Mouse (Mus musculus) MEL (cell line): ENCODE data around the gene St7l. TPM values are rescaled to one million over a fixed set of nuclear protein-coding genes. Genes with fewer than 3 reads are reported as not detected.
A peak's percentile ranks its signal among the peaks of the same experiment; 100 is the strongest.

ENCODE experiments used
- DNase-seq: peaks from one replicate; pipeline ENCODE4 v3.0.0; 2011; ENCODE audit warnings: low read depth, low spot score
- H3K27ac ChIP-seq: 2 replicates; pipeline ENCODE4 v1.5.1; 2012; ENCODE audit warnings: low read depth, mild to moderate bottlenecking, control low read depth, low read length, moderate library complexity; ENCODE audit not compliant: control insufficient read depth
- H3K27me3 ChIP-seq, 2 experiments: fragments of 150-350 bp in 1 of 2; sonication (generic) in 1 of 2; 2 replicates each; pipeline ENCODE4 v1.6.1; 2012; ENCODE audit warnings: low read length in 2 of 2, mild to moderate bottlenecking in 2 of 2, improper control_type of control experiment in 1 of 2, moderate library complexity in 1 of 2; ENCODE audit not compliant: insufficient read depth in 2 of 2, control insufficient read depth in 1 of 2
- H3K36me3 ChIP-seq, 2 experiments: 2 replicates each; pipeline ENCODE4 v1.6.1; 2012 to 2014; ENCODE audit warnings: low read length in 2 of 2, improper control_type of control experiment in 1 of 2, inconsistent platforms in 1 of 2, mild to moderate bottlenecking in 1 of 2; ENCODE audit not compliant: insufficient read depth in 2 of 2, control insufficient read depth in 1 of 2
- H3K4me1 ChIP-seq, 2 experiments: fragments of 150-350 bp in 1 of 2; sonication (generic) in 1 of 2; 2 replicates each; pipeline ENCODE4 v1.6.1; 2012; ENCODE audit warnings: low read length in 2 of 2, improper control_type of control experiment in 1 of 2, mild to moderate bottlenecking in 1 of 2; ENCODE audit not compliant: insufficient read depth in 2 of 2, control insufficient read depth in 1 of 2
- H3K4me3 ChIP-seq, 2 experiments: fragments of 150-350 bp in 1 of 2; sonication (generic) in 1 of 2; 2 replicates each; pipeline ENCODE4 v1.5.1; 2012; ENCODE audit warnings: low read depth in 2 of 2, low read length in 2 of 2, mild to moderate bottlenecking in 2 of 2, moderate library complexity in 2 of 2, control low read depth in 1 of 2, improper control_type of control experiment in 1 of 2; ENCODE audit not compliant: control insufficient read depth in 1 of 2, insufficient read depth in 1 of 2
- H3K79me2 ChIP-seq: 2 replicates; pipeline ENCODE4 v1.6.1; 2012; ENCODE audit warnings: mild to moderate bottlenecking, low read length, moderate library complexity; ENCODE audit not compliant: control insufficient read depth, poor library complexity, insufficient read depth
- H3K9ac ChIP-seq: 2 replicates; pipeline ENCODE4 v1.6.1; 2012; ENCODE audit warnings: low read depth, mild to moderate bottlenecking, control low read depth, low read length, moderate library complexity; ENCODE audit not compliant: control insufficient read depth, poor library complexity, severe bottlenecking
- H3K9me3 ChIP-seq: fragments of 150-350 bp; sonication (generic); replicated peaks from 2 replicates; pipeline ENCODE4 v1.6.1; 2012; ENCODE audit warnings: mild to moderate bottlenecking, low read length, improper control_type of control experiment, moderate library complexity; ENCODE audit not compliant: insufficient read depth
- CTCF ChIP-seq, 3 experiments: IDR thresholded peaks in 2 of 3; conservative IDR thresholded peaks in 1 of 3; 2 replicates each; pipeline ENCODE4 v1.5.1; 2011 to 2012; ENCODE audit warnings: low read length in 3 of 3, low read depth in 2 of 3, mild to moderate bottlenecking in 2 of 3, improper control_type of control experiment in 1 of 3, inconsistent platforms in 1 of 3, mixed read lengths in 1 of 3, moderate library complexity in 1 of 3; ENCODE audit not compliant: control insufficient read depth in 1 of 3, insufficient read depth in 1 of 3, poor library complexity in 1 of 3, severe bottlenecking in 1 of 3
- GATA1 ChIP-seq: IDR thresholded peaks from 2 replicates; pipeline ENCODE4 v1.6.1; 2011; ENCODE audit warnings: low read depth, low read length, improper control_type of control experiment
- JUND ChIP-seq: IDR thresholded peaks from 2 replicates; pipeline ENCODE4 v1.6.1; 2011; ENCODE audit warnings: low read depth, mild to moderate bottlenecking, improper control_type of control experiment, low read length
- KAT2A ChIP-seq: conservative IDR thresholded peaks from 2 replicates; pipeline ENCODE4 v1.6.1; 2012; ENCODE audit warnings: low read depth, low read length, improper control_type of control experiment, inconsistent platforms
- MAFK ChIP-seq: IDR thresholded peaks from 2 replicates; pipeline ENCODE4 v1.6.1; 2011; ENCODE audit warnings: low read depth, mild to moderate bottlenecking, low read length, improper control_type of control experiment, borderline replicate concordance
- MAZ ChIP-seq: IDR thresholded peaks from 2 replicates; pipeline ENCODE4 v1.6.1; 2012; ENCODE audit warnings: low read depth, mild to moderate bottlenecking, inconsistent platforms, low read length, improper control_type of control experiment
- MEF2A ChIP-seq: IDR thresholded peaks from 2 replicates; pipeline ENCODE4 v1.6.1; 2014; ENCODE audit warnings: low read depth, mild to moderate bottlenecking, inconsistent platforms, low read length, improper control_type of control experiment; ENCODE audit not compliant: poor library complexity, insufficient replicate concordance, severe bottlenecking; ENCODE audit errors: extremely low read depth
- MYB ChIP-seq: IDR thresholded peaks from 2 replicates; pipeline ENCODE4 v1.6.1; 2011; ENCODE audit warnings: mild to moderate bottlenecking, low read depth, low read length, improper control_type of control experiment
- MYC ChIP-seq: IDR thresholded peaks from 2 replicates; pipeline ENCODE4 v1.6.1; 2011; ENCODE audit warnings: low read depth, mild to moderate bottlenecking, low read length, improper control_type of control experiment, moderate library complexity
- POLR2AphosphoS2 ChIP-seq: IDR thresholded peaks from 2 replicates; pipeline ENCODE4 v1.6.1; 2011; ENCODE audit warnings: low read length, improper control_type of control experiment
- RAD21 ChIP-seq: IDR thresholded peaks from 2 replicates; pipeline ENCODE4 v1.6.1; 2011; ENCODE audit warnings: mild to moderate bottlenecking, low read depth, low read length, improper control_type of control experiment
- RCOR1 ChIP-seq: IDR thresholded peaks from 2 replicates; pipeline ENCODE4 v1.6.1; 2012; ENCODE audit warnings: low read depth, mild to moderate bottlenecking, inconsistent platforms, low read length, improper control_type of control experiment
- SIN3A ChIP-seq: IDR thresholded peaks from 2 replicates; pipeline ENCODE4 v1.6.1; 2012; ENCODE audit warnings: low read length, improper control_type of control experiment, inconsistent platforms
- SMC3 ChIP-seq: IDR thresholded peaks from 2 replicates; pipeline ENCODE4 v1.6.1; 2011; ENCODE audit warnings: low read depth, low read length, improper control_type of control experiment
- TBP ChIP-seq: IDR thresholded peaks from 2 replicates; pipeline ENCODE4 v1.8.0; 2011; ENCODE audit warnings: low read depth, low read length, improper control_type of control experiment
- ZMIZ1 ChIP-seq: IDR thresholded peaks from 2 replicates; pipeline ENCODE4 v1.6.1; 2012; ENCODE audit warnings: low read depth, mild to moderate bottlenecking, inconsistent platforms, low read length, improper control_type of control experiment, moderate library complexity
- ZNF384 ChIP-seq: IDR thresholded peaks from 2 replicates; pipeline ENCODE4 v1.6.1; 2012; ENCODE audit warnings: low read depth, mild to moderate bottlenecking, inconsistent platforms, low read length, improper control_type of control experiment
- polyA plus RNA-seq, 2 experiments: library from polyadenylated mRNA; stranded (reverse) in 1 of 2; unstranded in 1 of 2; fragments of >175 nt in 1 of 2; fragments of >200 nt in 1 of 2; gene quantifications; 2 replicates each; pipeline versions ENCODE4 v1.2.1 to v1.2.4; 2012; ENCODE audit warnings: low replicate concordance in 2 of 2, low read depth in 1 of 2; ENCODE audit not compliant: insufficient read length in 2 of 2, insufficient read depth in 1 of 2, missing spikeins in 1 of 2
- total RNA-seq: library from RNA; depleted of rRNA; stranded (reverse); fragments of 300-350 nt; gene quantifications from 2 replicates; pipeline ENCODE4 v1.2.3, GENCODE M21; 2012

Gene St7l
- total and polyA plus RNA-seq, 3 experiments = 8.0 to 8.6 TPM; not detected in 1

DNA sequence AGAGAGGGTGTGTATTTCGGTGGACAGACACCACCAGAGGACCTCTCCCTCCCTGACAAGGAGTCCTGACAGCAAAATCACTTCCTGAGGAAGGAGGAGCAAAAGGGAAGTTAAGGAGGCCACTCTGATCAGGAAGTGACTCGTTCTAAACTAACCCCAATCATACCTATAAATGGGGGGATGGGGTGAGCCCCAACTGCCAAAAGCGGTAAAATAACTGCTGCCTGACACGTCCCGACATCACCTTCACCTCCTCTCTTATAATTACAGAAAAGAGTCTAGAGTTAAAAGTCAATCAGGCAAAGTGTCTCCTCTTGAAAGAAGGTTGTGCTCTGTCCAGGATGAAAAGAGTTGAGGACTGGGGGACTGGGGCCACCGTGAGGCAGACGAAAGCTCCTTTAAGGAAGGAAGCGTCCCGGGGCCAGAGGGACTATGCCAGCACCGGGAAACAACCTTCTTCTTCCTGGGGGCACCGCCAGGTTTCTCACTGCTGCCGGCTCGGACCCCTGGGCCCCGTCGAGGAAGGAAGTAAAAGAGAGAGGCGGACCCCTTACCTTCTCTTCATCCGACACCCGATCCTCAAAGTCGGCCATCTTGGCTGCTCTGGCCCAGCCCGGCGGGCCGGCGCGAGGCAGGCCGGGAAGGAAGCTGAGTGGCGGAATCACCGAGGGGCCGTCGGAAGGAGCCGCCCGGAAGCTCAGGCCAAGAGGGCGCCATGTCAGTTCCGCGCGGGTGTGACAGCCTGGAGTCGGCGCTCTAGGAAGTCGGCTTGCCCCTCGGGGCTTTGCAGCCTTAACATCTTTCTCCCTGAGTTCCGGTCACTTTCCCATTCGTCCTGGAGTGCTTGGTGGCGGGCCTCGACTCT is at the start of gene St7l, which contains the start of gene Capza1 (continued):
- TF ChIP-seq GATA1 (0 out of 2 replicates have a peak, but pooled peaks have one; percentile 26), ZNF384 (no peak), RAD21 (no peak), SIN3A (peak; percentile 89), CTCF (IDR thresholded peaks at IDR 0.05 in 2 of 3, conservative IDR thresholded peaks at IDR 0.05 in 1 of 3; ENCODE audit: control insufficient read depth in 1 of 3, insufficient read depth in 1 of 3, low read depth in 2 of 3, low read length in 3 of 3, poor library complexity in 1 of 3, severe bottlenecking in 1 of 3) (no peak), MYC (peak; percentile 77; the same call in 1 of the 2 replicates)
- TF ChIP-seq, all 39 proteins: peak for 25

DNA sequence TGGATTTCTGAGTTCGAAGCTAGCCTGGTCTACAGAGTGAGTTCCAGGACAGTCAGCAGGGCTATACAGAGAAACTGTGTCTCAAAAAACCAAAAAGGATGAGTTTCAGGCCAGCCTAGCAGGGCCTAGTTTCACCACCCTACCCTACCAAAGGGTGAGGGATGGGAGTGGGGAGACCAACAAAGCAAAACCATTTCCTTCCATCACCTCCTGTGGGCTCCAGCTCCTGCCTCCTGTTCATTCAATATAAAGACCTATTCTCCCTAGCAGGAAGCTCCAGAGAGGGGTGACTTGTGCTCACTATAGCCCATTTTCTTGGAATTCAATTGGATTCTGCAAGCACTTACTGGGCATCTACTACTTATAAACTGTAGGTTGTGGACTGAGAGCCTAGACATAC is 49.1 kb upstream of the St7l start:
- H3K9me3 ChIP-seq = no peaks in the 10 kb centered on the region
- H3K27ac ChIP-seq = no peak overlapping the region
- no peak for DNase-seq
- no peak overlapping the region for H3K4me3 ChIP-seq
- no peaks in the 10 kb centered on the region for H3K27me3 ChIP-seq
- peaks cover 0 to 12% of the 10 kb centered on the region in 2 experiments; a peak in 2 of 4 replicates for H3K36me3 ChIP-seq
- peaks cover 4% of the 10 kb centered on the region; the same call in 1 of the 2 replicates for H3K79me2 ChIP-seq
- peaks cover 0 to 8% of the 10 kb centered on the region in 2 experiments; a peak in 3 of 4 replicates for H3K4me1 ChIP-seq
- TF ChIP-seq MYC = no peak
- no peak for TF ChIP-seq TBP
- TF ChIP-seq RAD21 = no peak
- TF ChIP-seq JUND = no peak
- no peak for TF ChIP-seq CTCF (IDR thresholded peaks at IDR 0.05 in 2 of 3, conservative IDR thresholded peaks at IDR 0.05 in 1 of 3; ENCODE audit: control insufficient read depth in 1 of 3, insufficient read depth in 1 of 3, low read depth in 2 of 3, low read length in 3 of 3, poor library complexity in 1 of 3, severe bottlenecking in 1 of 3)
- TF ChIP-seq RCOR1 = no peak
- TF ChIP-seq MEF2A = no peak
- no peak for TF ChIP-seq SMC3
- no peak for TF ChIP-seq POLR2AphosphoS2
- no peak for TF ChIP-seq ZMIZ1
- no peak for TF ChIP-seq MYB
- no peak for TF ChIP-seq MAZ
- no peak for TF ChIP-seq KAT2A
- TF ChIP-seq MAFK = no peak
- TF ChIP-seq, all 39 proteins: peak for 0
- no peak overlapping the region for H3K9ac ChIP-seq
